ENCODE assay signal across 20 mouse cellular contexts in genomic region chr1:91758143-91758542, GRCm38 (mm10). TPM values are rescaled to one million over a fixed set of nuclear protein-coding genes. Genes with fewer than 3 reads are reported as not detected.
"Had no signal": no experiment of that assay in that cellular context is flagged by ENCODE, and none has a peak within 500 bp of the region (broad histone marks: within the 10 kb centered on the region; RNA-seq: fewer than 3 reads in every experiment).

No protein-coding gene starts in this region.

- H3K36me3 ChIP-seq: limb, embryonic 15.5 days; liver, embryonic 12.5 days; liver, embryonic 15.5 days; lung, embryonic 15.5 days; midbrain, embryonic 12.5 days had no signal

- H3K27me3 ChIP-seq: liver, embryonic 12.5 days; liver, embryonic 15.5 days; lung, embryonic 15.5 days had no signal

- H3K27ac ChIP-seq: layer of hippocampus, adult 2 months; liver, embryonic 12.5 days; liver, embryonic 15.5 days; lung, embryonic 15.5 days; stomach, postnatal 0 days had no signal

- H3K4me1 ChIP-seq: liver, embryonic 12.5 days; liver, embryonic 15.5 days had no signal

- H3K9ac ChIP-seq: liver, embryonic 12.5 days; liver, embryonic 15.5 days had no signal

- ATAC-seq: intestine, embryonic 16.5 days; liver, embryonic 12.5 days had no signal

- DNase-seq: kidney, adult 18-20 months; kidney, adult 9 months; kidney, postnatal 25 days; layer of hippocampus, adult 9-11 months; lung, adult 18-20 months; lung, postnatal 14 days; right cerebral cortex, postnatal 4 days; thymus, adult 2 months; thymus, postnatal 14 days; thymus, postnatal 4 days had no signal

- H3K9me3 ChIP-seq: limb, embryonic 15.5 days; liver, embryonic 12.5 days; liver, embryonic 15.5 days; lung, embryonic 15.5 days; megakaryocyte, embryonic 14.5 days; midbrain, embryonic 12.5 days had no signal

- H3K4me3 ChIP-seq: layer of hippocampus, adult 2 months; liver, embryonic 12.5 days; midbrain, embryonic 12.5 days had no signal

RNA-seq across cellular contexts. Expression of gene Twist2, which starts 43.1 kb away (rescaled TPM):
- polyA plus RNA-seq: macrophage had no signal
